Mouse (Mus musculus): ENCODE measurements around the gene Slc27a2. TPM values are rescaled to one million over a fixed set of nuclear protein-coding genes. Genes with fewer than 3 reads are reported as not detected.
"Not testable (repeated sequence)": the region's sequence is repeated elsewhere in the genome, so short reads cannot be mapped to it uniquely, and the experiment has no call there.

Slc27a2 gene
- polyA plus RNA-seq (2017; shearing (Covaris generic)): not detected

GRCm38 (mm10) chr2:126552357-126553290 lies at the start of gene Slc27a2:
Slc27a2 (plus strand) TSS chr2:126552407.
- no peak for ATAC-seq

DNA sequence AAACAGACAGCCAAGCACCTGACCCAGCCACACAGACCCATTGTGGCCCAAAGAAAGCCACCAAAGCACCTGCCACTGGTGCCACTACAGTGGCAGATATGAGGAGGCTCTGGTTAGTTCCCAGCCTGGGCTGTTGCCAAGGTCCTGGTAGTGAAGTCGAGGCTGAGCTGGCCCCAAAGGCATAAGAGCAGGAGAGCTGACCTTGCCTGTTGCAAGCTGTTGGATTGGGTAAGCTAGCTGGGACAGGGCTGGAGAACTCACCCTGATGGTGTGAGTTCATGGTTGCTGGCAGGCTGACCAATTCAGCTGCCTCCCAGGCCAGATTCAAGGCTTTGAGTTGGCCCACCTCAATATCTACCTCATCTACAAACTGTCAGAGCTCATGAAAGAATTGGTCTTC lies 47.1 kb upstream of the Slc27a2 start:
- ATAC-seq: no peak

GRCm38 (mm10) chr2:126507477-126507876 lies 44.7 kb upstream of the Slc27a2 start:
- no peak for ATAC-seq

DNA sequence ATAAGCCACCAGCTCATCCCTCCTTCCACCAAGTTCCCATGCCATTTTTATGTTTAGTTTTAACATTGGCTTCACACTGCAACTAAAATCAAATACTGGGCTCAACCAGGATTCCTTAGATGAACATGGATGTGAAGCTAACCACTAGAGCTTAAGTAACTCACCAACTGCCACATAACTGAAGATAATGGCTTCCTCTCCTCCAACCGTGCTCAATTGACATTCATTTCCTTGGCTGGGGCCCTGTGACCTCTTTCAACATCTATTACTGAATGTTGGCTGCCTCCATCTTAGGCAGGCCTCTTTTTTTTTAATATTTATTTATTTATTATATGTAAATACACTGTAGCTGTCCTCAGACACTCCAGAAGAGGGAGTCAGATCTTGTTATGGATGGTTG lies 44.0 kb upstream of the Slc27a2 start:
- no peak for ATAC-seq

DNA sequence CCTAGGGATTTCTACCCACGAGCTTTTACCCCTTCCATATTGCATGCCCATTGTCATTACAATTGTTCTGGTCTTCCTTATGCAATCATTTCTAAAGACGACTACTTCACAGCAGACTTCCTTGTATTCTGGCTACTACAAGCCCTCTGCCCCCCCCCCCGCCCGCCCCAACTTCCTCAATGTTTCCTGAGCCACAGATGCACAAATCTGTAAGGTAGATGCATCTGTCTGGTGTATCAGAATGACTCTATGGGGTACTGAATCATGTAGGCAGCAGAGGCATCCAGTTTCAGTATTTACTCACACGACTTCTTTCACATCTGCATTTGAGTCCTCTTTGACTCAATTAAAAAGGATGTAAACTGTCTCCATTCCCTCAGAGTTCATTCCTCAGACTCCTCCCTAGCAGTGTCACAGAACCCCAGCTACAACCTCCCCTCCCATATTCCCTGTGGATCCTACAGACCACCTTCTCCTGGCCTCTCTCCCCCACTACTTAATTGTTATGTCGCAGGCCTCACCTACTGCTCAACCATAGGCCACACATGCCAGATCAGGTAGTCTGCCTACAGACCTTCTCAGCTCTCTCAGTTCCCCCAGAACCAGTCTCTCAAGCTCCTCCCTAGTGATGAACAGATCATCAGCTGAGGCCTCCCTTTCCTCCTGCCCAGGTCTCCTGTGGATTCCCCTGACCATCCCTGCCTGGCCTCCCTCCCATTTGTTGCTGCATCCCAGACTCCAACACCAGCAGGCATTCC lies 37.0 kb upstream of the Slc27a2 start:
- ATAC-seq: no peak

- ATAC-seq: no peak
Measured at GRCm38 (mm10) chr2:126519872-126520581, 32.2 kb upstream of the Slc27a2 start.

- no peak for ATAC-seq
Measured at GRCm38 (mm10) chr2:126520828-126521227, 31.4 kb upstream of the Slc27a2 start.

DNA sequence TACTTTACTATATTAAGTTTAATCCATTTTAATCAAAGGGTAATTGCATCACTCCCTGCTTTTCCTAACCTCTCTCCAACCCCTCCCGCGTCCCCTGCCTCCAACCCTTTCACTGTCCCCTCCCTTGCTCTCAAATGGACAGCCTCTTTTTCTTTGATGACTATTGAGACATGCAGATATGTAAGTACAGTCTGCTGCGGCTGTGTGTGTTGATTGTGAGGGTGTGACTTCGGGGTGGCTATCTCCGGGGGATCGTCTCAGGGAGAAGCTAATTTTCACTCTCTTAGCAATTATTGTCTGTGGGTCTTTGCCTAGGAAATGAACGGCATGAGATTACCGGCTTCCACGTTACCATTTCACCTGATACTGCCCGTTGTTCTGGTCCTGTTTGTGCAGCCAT lies 30.7 kb upstream of the Slc27a2 start:
- ATAC-seq: no peak

- ATAC-seq: no peak
Measured at GRCm38 (mm10) chr2:126522056-126522455, 30.2 kb upstream of the Slc27a2 start.

DNA sequence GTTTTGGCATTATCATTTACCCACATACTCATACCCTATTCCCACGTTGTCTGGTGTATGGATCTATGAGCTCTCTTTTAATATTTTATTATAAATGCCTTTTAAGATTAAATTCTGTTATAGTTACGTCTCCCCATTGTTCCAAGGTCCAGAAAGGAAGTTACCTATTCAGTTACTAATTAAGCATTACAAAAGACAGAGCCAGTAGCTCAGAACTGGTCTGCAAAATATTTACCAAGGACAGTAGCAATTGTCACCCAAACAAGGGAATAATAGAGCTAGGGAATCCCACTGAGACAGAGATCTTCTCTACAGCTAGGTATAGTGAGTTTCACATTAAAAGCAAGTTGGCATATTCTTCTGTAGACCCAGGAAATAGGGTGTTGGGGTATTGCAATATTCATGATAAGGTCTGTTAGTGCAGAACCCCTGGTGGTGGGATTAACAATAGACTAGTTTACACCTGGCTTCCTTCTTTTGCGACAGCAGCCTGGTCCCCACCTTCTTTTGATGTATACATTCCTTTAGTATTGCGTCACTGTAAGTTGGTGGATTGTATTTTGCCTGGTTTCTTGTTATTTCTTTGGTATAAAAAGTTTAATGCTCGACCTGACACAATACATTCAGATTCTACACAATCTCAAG lies 29.0 kb upstream of the Slc27a2 start:
- ATAC-seq: not testable (repeated sequence)

DNA sequence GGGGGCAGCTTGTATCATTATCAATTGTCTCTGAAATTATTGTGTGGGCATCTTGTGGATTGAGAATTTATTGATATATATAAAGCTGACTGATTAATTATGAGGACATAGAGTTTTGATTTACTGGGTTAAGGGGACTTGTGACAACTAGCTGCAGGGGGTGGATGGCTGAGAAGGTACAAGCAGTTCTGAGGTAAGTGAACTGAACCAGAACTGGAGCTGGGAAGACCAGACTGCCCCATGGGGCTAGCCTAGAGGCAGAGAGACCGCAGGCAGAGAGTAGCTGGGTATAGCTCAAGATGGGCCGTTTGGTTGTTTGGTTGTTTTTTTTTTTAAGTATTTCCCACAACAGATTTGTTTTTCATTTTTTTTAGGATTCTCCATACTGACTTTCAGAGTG lies 27.9 kb upstream of the Slc27a2 start:
- ATAC-seq: no peak

DNA sequence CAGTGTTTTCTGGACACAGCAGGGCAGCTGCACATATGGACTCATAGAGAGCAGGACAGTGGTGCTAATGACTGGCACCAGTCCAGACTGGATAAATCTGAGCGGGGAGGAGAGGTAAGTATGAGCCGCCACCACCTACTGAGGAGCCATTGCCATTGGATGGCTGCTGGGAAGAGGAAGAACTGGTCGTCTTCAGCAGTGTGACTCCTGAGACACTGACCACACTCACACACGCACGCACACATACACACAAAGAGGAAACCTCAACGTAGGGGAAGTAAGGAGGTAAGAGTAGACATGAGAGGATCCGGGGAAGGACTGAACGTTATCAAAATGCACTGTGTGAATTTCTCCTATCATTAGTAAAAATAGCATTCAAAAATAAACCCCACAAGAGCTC lies 24.7 kb upstream of the Slc27a2 start:
- ATAC-seq: no peak

GRCm38 (mm10) chr2:126530581-126530980 lies 21.6 kb upstream of the Slc27a2 start:
- no peak for ATAC-seq

DNA sequence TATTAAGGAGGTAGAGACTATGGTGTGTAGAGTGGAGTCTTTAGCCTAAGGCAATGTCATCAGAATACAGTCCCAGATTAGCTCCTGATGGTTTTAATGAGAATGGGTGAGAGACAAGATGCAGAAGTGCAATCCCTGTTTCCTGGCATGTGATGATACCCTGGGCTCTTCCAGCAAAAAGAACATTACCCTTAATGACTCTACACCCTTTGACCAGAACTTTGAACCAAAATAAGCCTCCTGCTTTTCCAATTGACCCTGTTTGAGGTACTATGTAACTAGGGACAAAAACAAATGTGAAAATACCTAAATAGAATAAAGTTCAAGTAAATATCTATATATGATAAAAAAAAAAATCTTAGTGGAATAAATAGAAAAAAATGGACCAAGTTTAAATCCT lies 14.6 kb upstream of the Slc27a2 start:
- no peak for ATAC-seq

- no peak for ATAC-seq
Measured at GRCm38 (mm10) chr2:126540390-126540925, 11.7 kb upstream of the Slc27a2 start.

DNA sequence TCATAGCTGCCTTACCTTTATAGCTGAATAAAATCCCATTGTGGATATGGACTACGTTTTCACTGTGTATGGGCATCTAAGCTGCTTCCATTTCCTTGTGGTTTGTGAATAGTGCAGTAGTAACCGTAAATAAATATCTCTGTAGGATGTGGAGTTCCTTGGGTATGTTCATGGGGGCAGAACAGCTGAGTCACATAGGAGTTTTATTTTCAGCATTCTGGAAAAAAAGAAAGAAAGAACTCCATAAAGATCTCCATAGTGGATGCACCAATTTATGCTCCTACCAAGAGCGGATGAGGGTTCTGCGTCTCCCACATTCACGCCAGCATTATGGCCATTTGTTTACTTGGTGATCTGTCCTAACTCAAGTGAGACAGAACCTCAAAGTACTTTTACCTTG lies 10.0 kb upstream of the Slc27a2 start:
- no peak for ATAC-seq

DNA sequence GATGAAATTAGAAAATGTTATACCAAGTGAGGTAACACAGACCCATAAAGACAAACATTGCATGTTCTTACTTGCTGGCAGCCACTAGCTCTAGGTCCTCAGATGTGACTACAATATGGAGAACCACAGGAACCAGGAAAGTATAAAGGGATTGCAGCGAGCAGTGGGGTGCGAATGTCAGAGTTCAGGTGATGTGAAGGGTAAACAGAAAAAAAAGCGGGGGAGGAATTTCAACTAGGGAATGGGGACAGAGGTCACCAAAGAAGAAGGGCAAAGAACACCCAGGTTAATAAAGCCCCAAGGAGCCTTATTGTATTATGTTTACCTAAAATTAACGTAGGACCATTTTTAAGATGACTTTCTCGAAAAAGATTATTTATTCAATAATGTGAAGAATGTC lies 6.9 kb upstream of the Slc27a2 start:
- ATAC-seq: no peak

DNA sequence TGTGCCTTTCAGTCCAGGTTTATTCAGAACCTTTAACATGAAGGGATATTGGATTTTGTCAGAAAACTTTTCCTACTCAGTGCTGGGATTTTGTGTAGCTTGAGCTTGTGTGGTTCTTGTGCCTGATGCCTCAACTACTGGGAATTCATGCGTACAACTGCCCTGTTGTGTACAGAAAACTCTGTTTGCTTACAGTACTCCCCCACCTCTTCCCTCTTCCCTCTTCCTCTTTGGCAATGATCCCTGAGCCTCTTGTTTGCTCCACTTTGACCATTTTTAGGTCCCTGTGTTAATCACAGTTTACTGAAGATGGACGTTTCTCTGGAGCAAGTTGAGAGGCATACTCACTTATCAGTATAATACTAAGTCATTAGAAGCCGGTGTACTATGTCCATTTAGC lies 5.8 kb upstream of the Slc27a2 start:
- ATAC-seq: no peak

DNA sequence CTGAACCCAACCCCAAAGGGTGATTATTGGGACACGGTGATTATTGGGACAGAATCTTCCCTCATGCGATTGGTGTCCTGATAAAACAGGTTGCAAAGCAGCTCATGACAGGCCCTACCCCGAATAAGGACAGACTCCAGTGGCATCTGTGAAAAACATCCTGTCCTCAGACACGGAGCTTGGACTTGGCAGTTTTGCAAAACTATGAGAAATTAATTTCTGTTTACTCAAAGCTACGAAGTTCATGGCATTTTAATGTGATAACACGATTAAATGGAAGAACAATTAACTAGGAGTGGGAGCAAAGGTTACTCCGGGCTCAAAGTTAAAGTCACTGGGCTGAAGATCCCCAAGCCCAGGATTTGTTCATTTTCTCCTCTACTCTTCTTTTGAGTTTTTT lies 2.5 kb upstream of the Slc27a2 start:
- no peak for ATAC-seq

DNA sequence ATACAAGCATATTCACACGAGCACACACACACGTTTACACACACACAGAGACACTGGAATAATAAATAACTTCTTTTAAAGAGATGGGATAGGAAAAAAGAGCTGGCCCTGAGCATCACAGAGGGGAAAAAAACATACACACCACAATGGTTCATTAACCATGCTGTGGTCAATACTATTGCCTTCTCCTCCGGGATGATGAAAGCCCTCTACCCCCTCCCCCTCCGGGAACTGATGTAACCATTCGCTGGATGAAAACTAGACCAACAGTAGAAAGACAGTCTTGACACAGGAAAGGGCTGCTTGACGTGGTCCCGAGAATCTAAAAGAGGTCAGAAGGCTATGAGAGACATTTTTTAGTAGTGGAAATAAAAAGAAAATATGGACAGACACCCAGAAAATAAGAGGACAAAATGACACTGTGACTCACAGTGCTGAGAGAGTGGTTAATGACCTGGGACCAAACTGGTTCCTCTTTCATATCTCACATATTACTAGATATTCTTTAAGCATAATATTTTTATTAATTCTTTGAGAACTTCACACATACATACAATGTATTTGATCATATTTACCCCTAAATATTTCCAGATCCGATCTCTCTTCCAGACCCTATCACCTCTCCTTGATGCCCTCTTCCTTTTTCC lies 840 bp upstream of the Slc27a2 start:
- no peak for ATAC-seq

GRCm38 (mm10) chr2:126551896-126552295 lies 311 bp upstream of the Slc27a2 start:
- ATAC-seq: no peak

DNA sequence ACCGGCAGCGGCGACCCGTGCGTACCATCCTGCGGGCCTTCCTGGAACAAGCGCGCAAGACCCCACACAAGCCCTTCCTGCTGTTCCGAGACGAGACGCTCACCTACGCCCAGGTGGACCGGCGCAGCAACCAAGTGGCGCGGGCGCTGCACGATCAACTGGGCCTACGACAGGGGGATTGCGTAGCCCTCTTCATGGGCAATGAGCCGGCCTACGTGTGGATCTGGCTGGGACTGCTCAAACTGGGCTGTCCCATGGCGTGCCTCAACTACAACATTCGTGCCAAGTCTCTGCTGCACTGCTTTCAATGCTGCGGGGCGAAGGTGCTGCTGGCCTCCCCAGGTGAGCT lies 1.1 kb downstream of the Slc27a2 start:
- ATAC-seq: no peak
